Mouse (Mus musculus) kidney, adult 2 months (tissue): ENCODE data around the gene Kcnc3.

ENCODE experiments used
- CTCF ChIP-seq: fragments of 200-500 bp; conservative IDR thresholded peaks from 2 replicates; pipeline ENCODE4 v1.5.1; 2011; ENCODE audit warnings: low read depth, mild to moderate bottlenecking, control low read depth, low read length, moderate library complexity, mixed read lengths; ENCODE audit not compliant: insufficient read depth, insufficient read length
- POLR2A ChIP-seq: fragments of 200-500 bp; IDR thresholded peaks from one replicate; pipeline ENCODE4 v1.6.1; 2011; ENCODE audit warnings: low read depth, low read length, control low read depth

- TF ChIP-seq POLR2A (no peak), CTCF (no peak)
Measured at GRCm38 (mm10) chr7:44626966-44627365, 36.5 kb downstream of the Kcnc3 start.
